Mouse (Mus musculus): ENCODE measurements around the gene Smagp.

Smagp gene

DNA sequence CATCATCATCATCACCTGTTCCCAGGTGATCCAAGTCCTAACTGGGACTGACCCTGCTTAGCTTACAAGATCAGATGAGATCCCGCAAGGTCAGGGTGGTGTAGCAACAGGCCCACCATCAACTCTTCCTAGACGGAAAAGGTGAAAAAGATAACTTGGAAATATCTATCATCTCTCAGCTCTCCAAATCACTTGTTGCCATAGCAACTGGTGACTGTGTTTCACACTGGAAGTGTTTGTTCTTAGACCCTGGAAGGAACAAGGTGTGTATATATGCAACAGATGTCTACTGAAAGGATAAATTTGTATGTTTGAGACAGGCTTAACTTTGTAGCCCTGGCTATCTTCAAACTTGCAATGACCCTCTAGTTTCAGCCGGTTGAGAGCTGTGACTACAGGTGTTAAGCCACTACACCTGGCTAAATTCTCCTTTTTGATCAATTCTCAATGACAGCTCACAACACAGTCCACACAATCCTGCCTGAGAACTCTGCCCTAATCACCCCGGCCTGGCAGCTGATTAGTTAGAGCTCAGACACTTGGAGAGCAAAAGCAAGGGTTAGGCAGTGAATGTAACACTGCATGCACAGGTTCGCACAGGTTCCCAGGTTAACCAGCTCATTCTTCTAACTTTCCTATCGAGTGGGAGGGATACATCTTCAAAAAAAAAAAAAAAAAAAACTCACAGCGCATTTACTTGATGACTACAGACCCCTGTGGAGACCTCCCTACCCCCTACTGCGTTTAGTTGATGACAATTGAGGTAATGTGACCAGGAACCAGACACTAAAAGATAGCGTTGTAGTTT, 28.9 kb upstream of the Smagp start:
- DNase-seq (ENCODE audit: low spot score), result no peak

DNA sequence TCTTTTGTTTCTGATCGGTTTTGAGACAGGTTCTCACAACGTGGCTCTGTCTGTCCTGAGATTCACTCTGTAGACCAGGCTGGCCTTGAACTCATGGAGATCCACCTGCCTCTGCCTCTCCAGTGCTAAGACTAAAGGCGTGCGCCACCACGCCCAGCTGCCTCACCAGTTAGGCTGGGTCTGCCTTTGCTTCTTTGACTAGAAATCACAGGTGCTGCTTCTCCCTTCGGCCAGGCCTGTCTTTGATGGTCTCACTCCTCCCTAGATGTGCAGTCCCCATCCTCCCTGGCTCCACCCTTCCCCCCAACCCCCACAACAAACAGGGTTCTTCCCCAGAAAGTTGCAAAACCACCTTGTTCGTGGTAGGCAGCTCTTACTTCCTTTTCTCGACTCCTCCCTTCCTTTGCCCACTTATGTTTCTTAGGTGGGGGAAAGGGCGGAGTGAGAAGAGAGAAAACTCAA, 28.1 kb upstream of the Smagp start:
- DNase-seq (ENCODE audit: low spot score), result no peak

DNA sequence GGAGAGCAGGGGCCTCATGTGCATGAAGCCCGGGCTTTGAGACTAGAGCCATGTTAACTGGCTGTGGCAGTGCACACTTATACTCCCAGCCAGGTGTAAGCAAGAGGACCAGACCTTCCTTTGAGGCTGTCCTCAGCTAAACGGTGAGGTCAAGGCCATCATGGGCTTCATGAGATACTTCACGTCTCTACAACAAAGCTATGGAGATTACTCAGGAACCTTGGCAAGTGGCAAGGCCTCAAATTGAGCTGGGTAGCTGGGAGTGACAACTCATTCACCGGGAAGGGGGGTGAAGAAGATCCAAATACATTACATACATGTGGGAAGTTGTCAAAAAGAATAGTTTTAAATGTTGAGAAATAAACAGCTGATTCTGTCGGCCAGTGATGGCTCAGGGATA, 24.1 kb upstream of the Smagp start:
- DNase-seq (ENCODE audit: low spot score), result no peak

DNA sequence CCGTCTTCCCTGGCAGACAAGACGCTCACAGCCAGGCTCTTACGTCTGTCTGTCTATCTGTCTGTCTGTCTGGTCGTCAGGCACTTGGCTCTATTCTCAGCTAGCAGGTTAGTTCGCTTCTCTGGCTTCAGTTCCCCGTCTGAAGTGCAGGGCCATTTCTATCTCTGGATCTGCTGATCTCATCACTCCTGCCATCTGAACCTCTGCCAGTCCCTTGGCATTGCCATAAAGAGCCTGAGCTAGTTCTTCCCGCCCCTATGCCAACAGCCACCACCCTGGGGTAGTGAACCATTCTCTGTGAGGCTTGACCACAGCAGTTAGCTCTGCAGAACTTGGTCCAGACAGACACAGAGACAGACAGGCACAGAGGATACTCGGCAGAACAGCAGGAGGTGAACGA, 23.6 kb upstream of the Smagp start:
- DNase-seq (ENCODE audit: low spot score), result no peak

DNA sequence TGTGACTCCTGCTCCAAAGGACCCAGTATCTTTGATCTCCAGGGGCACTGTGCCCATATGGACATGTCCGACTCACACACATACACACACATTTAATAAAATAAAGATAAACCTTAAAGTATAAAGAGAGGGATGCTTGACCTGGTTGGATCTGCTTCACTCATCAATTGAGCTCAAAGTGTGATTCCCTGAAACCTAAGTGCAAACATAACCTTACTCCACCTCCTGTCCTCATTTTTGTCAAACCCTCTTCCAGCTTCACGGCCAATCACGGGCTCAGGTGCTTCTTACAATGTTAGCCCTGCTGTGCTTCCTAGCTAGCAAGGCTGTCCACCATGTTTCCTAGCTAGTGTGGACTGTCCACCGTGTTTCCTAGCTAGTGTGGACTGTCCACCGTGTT, 18.5 kb upstream of the Smagp start:
- DNase-seq (ENCODE audit: low spot score), result no peak

DNA sequence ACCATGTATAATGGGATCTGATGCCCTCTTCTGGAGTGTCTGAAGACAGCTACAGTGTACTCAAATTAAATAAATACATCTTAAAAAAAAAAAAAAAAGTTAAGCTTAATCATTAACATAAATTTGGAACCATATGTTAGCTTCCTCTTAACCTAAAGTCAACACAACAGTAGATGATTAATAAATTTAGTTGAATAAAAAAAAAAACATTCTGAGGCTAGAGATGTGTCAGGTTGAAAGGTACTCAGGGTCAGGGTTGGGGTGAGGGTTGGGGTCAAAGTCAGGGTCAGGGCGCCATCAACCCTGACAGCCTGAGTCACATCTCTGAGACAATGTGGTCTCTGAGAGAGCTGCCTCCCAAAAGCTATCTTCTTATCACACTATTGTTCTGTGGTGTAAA, 17.5 kb upstream of the Smagp start:
- no peak for DNase-seq (ENCODE audit: low spot score)

DNA sequence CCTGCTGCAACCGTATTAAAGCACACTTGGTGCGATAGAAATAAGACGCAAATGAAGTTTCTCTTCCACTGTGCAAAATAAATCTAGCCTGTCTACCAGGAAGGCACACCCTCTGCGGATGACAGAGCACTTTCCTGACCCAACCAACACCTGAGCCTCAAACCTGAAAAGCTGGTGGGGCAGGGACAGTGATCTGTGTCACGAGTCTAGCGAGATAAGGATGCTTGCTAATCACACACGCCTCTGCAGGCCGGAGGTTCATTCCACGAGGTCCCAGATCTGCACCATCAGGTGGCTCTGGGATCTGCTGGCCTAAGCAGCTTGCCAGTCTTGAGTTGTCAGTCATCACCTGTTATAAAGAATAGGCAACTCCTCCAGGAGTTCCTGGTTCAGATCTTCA, 14.9 kb upstream of the Smagp start:
- DNase-seq (ENCODE audit: low spot score), result peak; percentile 84

DNA sequence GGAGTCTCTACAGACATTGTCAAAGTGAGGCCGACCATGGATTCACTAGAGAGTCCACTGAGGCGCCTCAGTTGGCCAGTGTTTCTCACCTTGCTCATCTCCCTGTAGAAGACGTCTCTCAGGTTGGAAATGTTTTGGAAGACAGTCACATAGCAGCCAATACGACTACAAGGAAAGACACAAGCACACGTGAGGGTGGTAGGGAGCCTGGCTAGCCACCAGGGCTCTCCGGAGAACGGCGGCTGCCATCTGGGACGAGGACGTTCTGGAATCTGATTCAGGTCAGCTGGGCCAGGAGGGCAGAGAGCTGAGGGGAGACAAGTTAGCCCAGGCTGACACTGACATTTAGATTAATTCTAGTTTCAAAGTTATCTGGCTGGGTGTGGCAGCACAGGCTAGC, 13.4 kb upstream of the Smagp start:
- DNase-seq (ENCODE audit: low spot score), result no peak

DNA sequence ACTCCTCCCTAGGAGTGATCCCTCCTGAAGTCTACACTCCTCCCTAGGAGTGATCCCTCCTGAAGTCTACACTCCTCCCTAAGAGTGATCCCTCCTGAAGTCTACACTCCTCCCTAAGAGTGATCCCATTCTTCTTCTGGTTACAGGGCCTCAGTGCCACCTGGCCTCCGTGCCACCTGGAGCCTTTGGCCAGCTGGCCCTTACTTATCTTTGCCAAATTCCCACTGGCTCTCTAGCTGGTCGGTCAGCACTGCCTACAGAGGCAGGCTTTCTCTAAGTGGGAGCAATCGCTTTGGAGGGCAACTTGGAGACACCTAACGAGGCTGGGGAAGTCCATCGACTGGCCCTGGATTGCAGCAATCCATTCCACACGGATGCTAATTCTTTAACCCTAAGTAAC, 9.4 kb upstream of the Smagp start:
- no peak for DNase-seq (ENCODE audit: low spot score)

DNA sequence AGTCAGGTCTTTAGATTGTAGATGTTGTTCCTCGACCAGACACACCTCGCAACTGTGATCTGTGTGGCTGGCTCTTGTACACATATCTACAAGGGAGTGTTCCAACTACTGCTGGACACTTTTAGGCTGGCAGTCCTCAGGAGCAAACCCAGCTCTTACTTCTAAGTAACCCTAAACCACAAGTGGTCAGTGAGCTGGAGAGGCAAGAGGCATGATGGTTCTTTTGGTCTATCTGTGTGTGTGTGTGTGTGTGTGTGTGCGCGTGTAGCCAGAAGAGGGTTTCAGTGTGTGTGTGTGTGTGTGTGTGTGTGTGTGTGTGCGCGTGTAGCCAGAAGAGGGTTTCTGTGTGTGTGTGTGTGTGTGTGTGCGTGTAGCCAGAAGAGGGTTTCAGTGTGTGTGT, 5.7 kb upstream of the Smagp start:
- DNase-seq (ENCODE audit: low spot score), result no peak

DNA sequence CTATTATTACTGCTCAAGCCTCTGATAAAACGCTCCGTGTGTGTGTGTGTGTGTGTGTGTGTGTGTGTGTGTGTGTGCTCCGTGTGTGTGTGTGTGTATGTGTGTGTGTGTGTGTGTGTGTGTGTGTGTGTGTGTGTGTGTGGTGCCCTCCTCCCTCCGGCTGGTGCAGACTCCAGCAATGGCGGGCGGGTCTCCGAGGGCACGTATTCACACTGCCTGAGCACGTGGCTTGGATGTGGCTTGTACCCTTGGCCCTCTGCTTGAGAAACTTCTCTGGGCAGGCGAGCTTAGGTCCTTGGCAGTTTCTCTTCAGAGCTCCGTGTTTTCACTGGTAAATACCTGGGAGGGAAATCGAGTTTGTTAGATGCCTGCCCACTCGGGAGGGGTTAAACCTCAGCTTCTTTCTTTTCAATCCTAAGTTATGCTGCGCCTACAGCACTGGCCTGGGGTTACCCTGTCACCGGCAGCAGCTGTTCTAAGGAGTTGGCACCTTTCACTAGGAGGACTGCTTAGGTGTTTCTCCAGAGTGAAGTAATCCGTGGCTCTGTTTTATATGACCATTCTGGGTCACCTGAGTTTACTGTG, 4.6 kb upstream of the Smagp start:
- DNase-seq (ENCODE audit: low spot score), result no peak

DNA sequence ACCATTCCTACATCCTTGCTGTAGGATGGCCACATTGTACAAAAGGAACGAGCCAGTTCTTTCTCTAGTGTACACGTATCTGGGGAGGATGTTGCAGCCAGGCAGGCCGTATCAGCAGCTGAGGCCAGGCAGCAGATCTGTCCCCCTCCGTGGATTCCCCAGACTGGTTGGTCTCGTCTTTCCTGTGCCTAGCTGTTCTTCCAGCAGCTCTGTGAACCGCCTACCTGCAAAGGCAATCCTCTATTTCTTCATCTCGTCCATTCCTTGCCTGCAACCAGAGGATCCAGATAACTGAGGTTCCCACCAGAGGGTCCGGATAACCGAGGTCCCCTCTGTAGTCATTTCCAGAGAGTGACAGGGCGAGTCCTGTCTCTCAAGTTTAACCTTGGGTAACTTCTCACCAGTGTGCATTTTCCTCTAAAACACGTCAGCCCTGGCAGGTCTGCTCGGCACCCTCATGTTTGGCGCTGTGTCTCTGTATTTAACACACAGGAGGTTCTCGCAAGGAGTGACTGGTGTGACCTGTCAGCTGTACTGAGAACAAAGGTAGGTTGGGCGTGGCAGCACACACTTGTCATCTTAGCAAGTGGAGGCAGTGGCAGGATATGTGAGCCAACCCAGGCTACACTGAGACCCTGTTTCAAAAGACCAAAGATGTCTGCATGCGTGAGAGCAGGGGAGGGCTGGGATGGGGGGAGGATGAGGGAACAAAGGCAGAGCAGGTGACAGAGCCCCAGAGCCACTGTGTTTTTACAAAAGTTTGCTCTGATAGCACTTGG, 3.4 kb upstream of the Smagp start:
- no peak for DNase-seq (ENCODE audit: low spot score)

DNA sequence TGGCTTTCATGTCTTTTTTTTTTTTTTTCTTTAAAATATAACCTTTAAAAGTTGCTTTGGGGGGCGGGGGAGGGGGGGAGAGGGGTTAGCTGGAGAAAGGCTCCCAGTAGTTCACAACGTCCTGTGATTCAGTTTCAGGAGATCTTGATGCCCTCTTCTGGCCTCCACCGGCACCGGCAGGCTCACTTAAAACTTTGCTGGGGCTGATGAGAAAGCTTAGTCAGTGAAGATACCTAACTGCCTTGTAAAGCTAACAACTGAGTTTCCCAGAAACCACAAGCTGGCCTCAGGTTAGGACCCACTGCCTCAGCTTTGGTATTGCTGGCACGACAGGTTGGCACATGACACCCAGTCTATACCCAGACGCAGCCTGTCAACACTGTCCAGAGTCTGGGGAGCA, 921 bp upstream of the Smagp start:
- no peak for DNase-seq (ENCODE audit: low spot score)

DNA sequence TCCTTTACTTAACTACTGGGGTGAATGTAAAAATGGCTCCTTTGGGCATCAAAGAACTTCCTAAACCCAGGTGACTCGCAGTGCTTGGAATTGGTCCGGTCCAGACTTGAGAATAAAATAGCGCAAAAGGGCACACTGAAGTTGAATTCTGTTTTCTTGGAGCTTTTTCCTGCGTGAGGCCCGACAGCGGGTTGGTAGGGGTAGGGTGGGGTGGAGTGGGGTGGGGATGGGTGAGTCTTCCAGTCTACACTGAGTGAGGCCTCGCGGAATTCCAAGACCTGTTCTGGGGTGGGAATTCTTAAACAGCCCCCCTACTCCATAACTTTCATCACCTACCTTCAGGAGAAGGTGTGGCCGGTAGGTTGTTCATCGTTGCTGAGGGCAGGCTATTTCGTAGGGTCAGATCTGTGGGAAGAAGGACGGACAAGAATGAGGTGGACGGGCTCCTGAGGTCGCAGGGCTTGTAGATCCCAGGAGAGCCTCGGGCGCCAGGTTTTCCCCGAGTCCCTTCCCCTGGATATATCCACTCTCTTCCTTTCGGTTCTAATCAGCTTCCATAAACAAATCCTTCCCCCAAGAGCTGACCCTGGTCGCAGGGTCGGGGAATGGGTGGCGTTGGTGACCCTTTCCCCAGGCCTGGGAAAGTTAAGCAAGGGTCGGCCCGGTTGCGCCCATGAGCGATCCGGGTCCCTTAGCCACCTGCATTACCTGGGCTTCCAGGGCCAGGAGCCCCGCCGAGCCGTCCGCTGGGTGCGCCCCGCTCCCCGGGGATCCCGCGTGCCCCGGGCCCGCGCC, 692 bp downstream of the Smagp start:
- DNase-seq (ENCODE audit: low spot score), result no peak

DNA sequence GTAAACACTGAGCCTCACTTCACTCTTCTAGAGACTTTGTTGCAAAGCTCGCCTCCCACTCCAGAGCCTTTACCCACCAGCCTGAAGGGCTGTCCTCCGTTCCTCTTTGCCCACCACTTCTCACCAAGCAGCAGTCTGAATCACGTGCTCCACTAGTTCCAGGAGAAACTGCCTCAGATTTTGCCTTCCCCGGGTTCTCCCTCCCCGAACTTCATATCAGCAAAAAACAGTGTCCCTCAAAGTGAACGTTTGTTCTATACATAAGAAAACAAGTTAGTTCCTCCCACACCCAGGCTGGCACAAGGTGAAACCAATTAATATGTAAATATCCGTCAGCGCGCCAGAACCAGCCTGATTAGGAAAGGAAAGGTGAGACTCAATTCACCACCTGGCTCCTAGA, 1.5 kb downstream of the Smagp start:
- no peak for DNase-seq (ENCODE audit: low spot score)

DNA sequence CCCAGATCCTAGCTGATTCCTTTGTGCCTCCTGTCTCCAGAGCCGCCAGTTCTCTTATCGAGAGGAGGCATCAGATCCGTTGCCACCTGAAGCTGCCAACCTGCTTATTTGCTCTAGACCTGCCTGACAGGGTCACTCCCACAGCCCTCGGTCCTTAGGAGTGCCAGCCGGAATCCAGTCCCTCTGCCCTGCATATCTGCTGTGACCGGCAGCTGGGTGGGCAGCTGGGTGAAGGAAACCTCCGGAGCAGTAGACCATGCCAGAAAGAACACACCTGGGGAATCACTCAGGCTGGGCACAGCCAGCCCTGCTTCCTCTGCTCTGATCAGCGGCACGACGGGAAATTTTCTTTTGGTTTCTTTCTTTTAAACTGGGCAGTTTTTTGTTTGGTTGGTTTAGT, 3.4 kb downstream of the Smagp start:
- DNase-seq (ENCODE audit: low spot score), result no peak

DNA sequence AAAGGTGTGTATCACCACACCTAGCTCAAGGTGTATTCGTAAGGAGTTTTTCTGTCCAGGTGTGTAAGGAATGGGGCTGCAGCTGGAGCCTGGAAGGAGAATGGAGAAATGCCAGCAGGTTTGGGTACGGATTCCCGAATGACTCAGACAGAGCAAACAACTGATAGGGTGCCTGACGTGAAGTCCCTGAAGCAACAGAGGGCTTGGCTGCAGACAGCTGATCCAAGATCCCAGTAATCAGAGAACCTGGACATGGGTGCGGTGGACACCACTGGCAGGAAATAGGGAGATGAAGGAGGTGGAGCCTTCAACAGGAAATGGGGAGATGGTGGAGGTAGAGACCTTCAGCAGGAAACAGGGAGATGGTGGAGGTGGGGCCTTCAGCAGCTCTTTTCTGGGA, 4.4 kb downstream of the Smagp start:
- no peak for DNase-seq (ENCODE audit: low spot score)

DNA sequence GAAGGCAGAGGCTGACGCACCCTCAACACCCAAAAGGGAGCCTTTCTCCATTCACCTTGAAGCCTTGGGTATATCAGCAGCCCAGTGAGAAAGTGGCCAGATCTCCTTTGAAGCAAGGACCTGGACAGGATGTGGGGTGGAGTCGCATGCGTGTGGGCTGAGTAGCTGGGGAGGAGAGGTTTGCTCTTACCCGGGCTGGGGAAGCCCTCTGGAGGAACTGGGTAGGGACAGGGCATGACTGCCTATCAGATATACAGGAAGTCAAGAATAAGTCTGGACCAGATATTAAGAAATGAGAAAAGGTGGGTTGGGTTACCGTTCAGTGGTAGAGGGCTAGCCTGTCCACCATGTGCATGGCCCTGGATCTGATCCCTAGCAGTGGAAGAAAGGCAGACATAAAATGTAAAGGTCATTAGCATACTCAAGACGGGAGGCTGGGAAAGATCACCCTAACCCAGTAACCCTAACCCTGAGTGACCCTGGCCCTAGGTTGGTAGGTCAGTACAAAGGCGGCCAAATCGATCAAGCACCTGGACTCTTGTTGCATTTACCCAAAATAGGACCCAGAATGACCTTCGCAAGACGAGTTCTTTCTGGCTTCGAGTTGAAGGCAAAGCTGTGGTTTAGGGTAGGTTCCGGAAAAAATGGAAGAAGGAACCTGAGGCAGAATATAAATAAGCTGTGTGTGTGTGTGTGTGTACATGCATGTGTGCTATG, 5.1 kb downstream of the Smagp start:
- no peak for DNase-seq (ENCODE audit: low spot score)

DNA sequence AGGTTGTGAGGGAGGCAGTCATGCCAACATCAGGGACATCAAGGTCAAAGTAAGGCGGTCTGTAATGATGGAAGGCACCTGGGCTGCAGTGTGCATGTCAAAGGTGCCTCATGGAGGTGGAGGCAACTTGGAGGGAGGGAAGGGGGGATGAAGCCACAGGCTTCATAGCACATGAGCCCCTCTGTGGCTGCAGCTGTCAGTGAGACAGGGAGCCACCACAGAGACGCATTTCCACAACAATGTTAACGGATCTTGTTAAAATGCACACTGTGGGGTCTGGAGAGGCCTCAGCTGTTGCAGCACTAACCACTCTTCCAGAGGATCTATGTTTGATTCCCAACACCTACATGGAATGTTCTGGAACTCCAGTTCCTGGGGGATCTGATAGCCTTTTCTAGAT, 6.6 kb downstream of the Smagp start:
- DNase-seq (ENCODE audit: low spot score), result no peak

DNA sequence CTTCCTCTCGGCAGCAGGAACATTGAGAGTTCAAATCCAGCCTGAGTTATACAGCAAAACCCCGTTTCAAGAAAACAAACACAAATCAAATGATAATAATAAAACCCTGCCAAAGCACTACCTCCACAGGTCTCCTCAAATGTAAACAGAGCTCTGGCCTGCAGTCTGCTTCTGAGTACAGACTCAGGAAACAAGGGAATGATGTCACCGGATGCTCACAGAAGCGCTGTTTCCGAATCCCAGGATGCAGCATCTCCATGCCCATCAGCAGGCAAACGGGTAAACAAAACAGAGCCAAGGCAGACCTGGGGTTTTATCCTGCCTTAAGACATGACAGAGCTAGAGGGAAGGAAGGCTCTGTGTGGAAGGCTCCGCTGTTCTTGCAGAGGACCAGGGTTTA, 7.9 kb downstream of the Smagp start:
- DNase-seq (ENCODE audit: low spot score), result no peak

DNA sequence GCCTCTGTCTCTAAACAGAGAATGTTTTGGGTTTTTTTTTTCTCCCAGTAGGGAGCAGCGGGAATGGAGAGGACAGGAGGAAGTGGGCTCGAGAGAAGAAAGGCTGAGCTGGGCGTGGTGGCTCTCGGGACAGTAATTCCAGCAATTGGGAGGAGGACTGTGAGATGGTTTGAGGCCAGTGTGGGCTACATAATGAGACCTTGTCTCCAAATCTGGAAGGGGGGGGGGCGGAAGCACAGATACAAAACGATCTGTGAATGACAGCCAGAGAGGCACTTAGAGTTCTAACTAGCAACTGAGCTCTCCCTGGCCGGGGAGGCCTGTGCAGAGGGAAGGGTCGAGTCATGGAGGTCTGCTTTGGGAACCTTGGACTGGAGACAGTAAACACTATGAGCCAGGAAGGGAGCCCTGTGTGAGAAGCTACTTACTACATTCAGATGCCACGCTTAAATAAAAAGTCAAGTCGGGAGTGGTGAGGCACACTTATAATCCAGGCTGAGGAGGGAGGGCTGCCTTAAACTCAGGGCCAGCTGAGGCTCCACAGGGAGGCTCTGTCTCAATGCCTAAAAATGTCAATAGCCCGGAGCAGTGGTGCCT, 8.9 kb downstream of the Smagp start:
- no peak for DNase-seq (ENCODE audit: low spot score)

All from yolk sac, embryonic 10.5 days (tissue).